Mouse (Mus musculus): ENCODE measurements at regions not wholly inside any gene's neighbourhood (a gene's known extent, or its start where the extent isn't known, plus 50 kb on each side); places are given as distances from the start of the nearest gene placed in this dataset.

- Histone ChIP-seq H3K4me3 (ENCODE audit: low read depth, low read length) (no peak overlapping the region), H3K27ac (ENCODE audit: low read length) (no peak overlapping the region), H3K27me3 (ENCODE audit: control insufficient read depth, insufficient read depth, low read length) (no peaks in the 10 kb centered on the region), H3K9ac (replicated peaks; ENCODE audit: low read depth, low read length) (no peak overlapping the region), H3K36me3 (ENCODE audit: control insufficient read depth, insufficient read depth, low read length) (no peaks in the 10 kb centered on the region), H3K4me1 (ENCODE audit: control insufficient read depth, insufficient read depth, low read length) (no peaks in the 10 kb centered on the region), H3K4me2 (replicated peaks; ENCODE audit: low read depth, low read length) (no peak overlapping the region), H3K9me3 (ENCODE audit: control insufficient read depth, low read depth, low read length) (no peaks in the 10 kb centered on the region)
- ATAC-seq (ENCODE audit: insufficient number of reproducible peaks, insufficient read depth, low FRiP score, low read depth): no peak
- WGBS: 52% methylated on average over 3 of the region's 3 CpGs
Measured at GRCm38 (mm10) chr19:14968283-14968682, 370.4 kb upstream of the Tle4 start.

GRCm38 (mm10) chr19:14957727-14958126 lies 359.9 kb upstream of the Tle4 start:
- no peak overlapping the region for H3K9ac ChIP-seq (replicated peaks; ENCODE audit: low read depth, low read length)
- WGBS: 95% methylated on average over 19 of the region's 19 CpGs
- no peak overlapping the region for H3K4me3 ChIP-seq (ENCODE audit: low read depth, low read length)
- H3K4me2 ChIP-seq (replicated peaks; ENCODE audit: low read depth, low read length): no peak overlapping the region
- H3K27me3 ChIP-seq (ENCODE audit: control insufficient read depth, insufficient read depth, low read length): 0 out of 2 replicates have a peak, but pooled peaks cover 4% of the 10 kb centered on the region
- H3K36me3 ChIP-seq (ENCODE audit: control insufficient read depth, insufficient read depth, low read length): no peaks in the 10 kb centered on the region
- no peak overlapping the region for H3K27ac ChIP-seq (ENCODE audit: low read length)
- no peaks in the 10 kb centered on the region for H3K4me1 ChIP-seq (ENCODE audit: control insufficient read depth, insufficient read depth, low read length)
- ATAC-seq (ENCODE audit: insufficient number of reproducible peaks, insufficient read depth, low FRiP score, low read depth): no peak
- H3K9me3 ChIP-seq (ENCODE audit: control insufficient read depth, low read depth, low read length): no peaks in the 10 kb centered on the region

- Histone ChIP-seq H3K27ac (ENCODE audit: low read length) (no peak overlapping the region), H3K4me1 (ENCODE audit: control insufficient read depth, insufficient read depth, low read length) (no peaks in the 10 kb centered on the region), H3K9ac (replicated peaks; ENCODE audit: low read depth, low read length) (no peak overlapping the region), H3K36me3 (ENCODE audit: control insufficient read depth, insufficient read depth, low read length) (no peaks in the 10 kb centered on the region), H3K27me3 (ENCODE audit: control insufficient read depth, insufficient read depth, low read length) (0 out of 2 replicates have a peak, but pooled peaks cover 4% of the 10 kb centered on the region), H3K9me3 (ENCODE audit: control insufficient read depth, low read depth, low read length) (no peaks in the 10 kb centered on the region), H3K4me3 (ENCODE audit: low read depth, low read length) (no peak overlapping the region), H3K4me2 (replicated peaks; ENCODE audit: low read depth, low read length) (no peak overlapping the region)
- no peak for ATAC-seq (ENCODE audit: insufficient number of reproducible peaks, insufficient read depth, low FRiP score, low read depth)
- 67% methylated on average over 10 of the region's 10 CpGs for WGBS
Measured at GRCm38 (mm10) chr19:14957154-14957553, 359.3 kb upstream of the Tle4 start.

GRCm38 (mm10) chr19:14956392-14956791 lies 358.5 kb upstream of the Tle4 start:
- H3K4me3 ChIP-seq (ENCODE audit: low read depth, low read length): no peak overlapping the region
- no peaks in the 10 kb centered on the region for H3K9me3 ChIP-seq (ENCODE audit: control insufficient read depth, low read depth, low read length)
- no peaks in the 10 kb centered on the region for H3K4me1 ChIP-seq (ENCODE audit: control insufficient read depth, insufficient read depth, low read length)
- no peak overlapping the region for H3K9ac ChIP-seq (replicated peaks; ENCODE audit: low read depth, low read length)
- H3K4me2 ChIP-seq (replicated peaks; ENCODE audit: low read depth, low read length): no peak overlapping the region
- no peak for ATAC-seq (ENCODE audit: insufficient number of reproducible peaks, insufficient read depth, low FRiP score, low read depth)
- H3K27ac ChIP-seq (ENCODE audit: low read length): no peak overlapping the region
- H3K27me3 ChIP-seq (ENCODE audit: control insufficient read depth, insufficient read depth, low read length): 0 out of 2 replicates have a peak, but pooled peaks cover 4% of the 10 kb centered on the region
- no peaks in the 10 kb centered on the region for H3K36me3 ChIP-seq (ENCODE audit: control insufficient read depth, insufficient read depth, low read length)
- WGBS: 37% methylated on average over 3 of the region's 3 CpGs

GRCm38 (mm10) chr19:14955969-14956368 lies 358.1 kb upstream of the Tle4 start:
- H3K27ac ChIP-seq (ENCODE audit: low read length): no peak overlapping the region
- ATAC-seq (ENCODE audit: insufficient number of reproducible peaks, insufficient read depth, low FRiP score, low read depth): no peak
- H3K4me2 ChIP-seq (replicated peaks; ENCODE audit: low read depth, low read length): no peak overlapping the region
- WGBS: 65% methylated on average over 3 of the region's 3 CpGs
- H3K9me3 ChIP-seq (ENCODE audit: control insufficient read depth, low read depth, low read length): no peaks in the 10 kb centered on the region
- no peak overlapping the region for H3K4me3 ChIP-seq (ENCODE audit: low read depth, low read length)
- no peaks in the 10 kb centered on the region for H3K4me1 ChIP-seq (ENCODE audit: control insufficient read depth, insufficient read depth, low read length)
- H3K9ac ChIP-seq (replicated peaks; ENCODE audit: low read depth, low read length): no peak overlapping the region
- 0 out of 2 replicates have a peak, but pooled peaks cover 4% of the 10 kb centered on the region for H3K27me3 ChIP-seq (ENCODE audit: control insufficient read depth, insufficient read depth, low read length)
- no peaks in the 10 kb centered on the region for H3K36me3 ChIP-seq (ENCODE audit: control insufficient read depth, insufficient read depth, low read length)

- no peak overlapping the region for H3K4me3 ChIP-seq (ENCODE audit: low read depth, low read length)
- no peaks in the 10 kb centered on the region for H3K36me3 ChIP-seq (ENCODE audit: control insufficient read depth, insufficient read depth, low read length)
- no peak for ATAC-seq (ENCODE audit: insufficient number of reproducible peaks, insufficient read depth, low FRiP score, low read depth)
- no peak overlapping the region for H3K4me2 ChIP-seq (replicated peaks; ENCODE audit: low read depth, low read length)
- no peak overlapping the region for H3K9ac ChIP-seq (replicated peaks; ENCODE audit: low read depth, low read length)
- H3K27ac ChIP-seq (ENCODE audit: low read length): no peak overlapping the region
- 74% methylated on average over 9 of the region's 9 CpGs for WGBS
- H3K27me3 ChIP-seq (ENCODE audit: control insufficient read depth, insufficient read depth, low read length): no peaks in the 10 kb centered on the region
- H3K4me1 ChIP-seq (ENCODE audit: control insufficient read depth, insufficient read depth, low read length): no peaks in the 10 kb centered on the region
- no peaks in the 10 kb centered on the region for H3K9me3 ChIP-seq (ENCODE audit: control insufficient read depth, low read depth, low read length)
Measured at GRCm38 (mm10) chr19:14940207-14940952, 342.5 kb upstream of the Tle4 start.

- H3K9me3 ChIP-seq (ENCODE audit: control insufficient read depth, low read depth, low read length): no peaks in the 10 kb centered on the region
- H3K9ac ChIP-seq (replicated peaks; ENCODE audit: low read depth, low read length): no peak overlapping the region
- no peaks in the 10 kb centered on the region for H3K27me3 ChIP-seq (ENCODE audit: control insufficient read depth, insufficient read depth, low read length)
- no peaks in the 10 kb centered on the region for H3K36me3 ChIP-seq (ENCODE audit: control insufficient read depth, insufficient read depth, low read length)
- H3K4me1 ChIP-seq (ENCODE audit: control insufficient read depth, insufficient read depth, low read length): no peaks in the 10 kb centered on the region
- no peak for ATAC-seq (ENCODE audit: insufficient number of reproducible peaks, insufficient read depth, low FRiP score, low read depth)
- WGBS: 67% methylated on average over 1 of the region's 1 CpGs
- H3K4me3 ChIP-seq (ENCODE audit: low read depth, low read length): no peak overlapping the region
- no peak overlapping the region for H3K27ac ChIP-seq (ENCODE audit: low read length)
- H3K4me2 ChIP-seq (replicated peaks; ENCODE audit: low read depth, low read length): no peak overlapping the region
Measured at GRCm38 (mm10) chr19:14922238-14922637, 324.4 kb upstream of the Tle4 start.

- no peak overlapping the region for H3K4me3 ChIP-seq (ENCODE audit: low read depth, low read length)
- no peak overlapping the region for H3K4me2 ChIP-seq (replicated peaks; ENCODE audit: low read depth, low read length)
- no peak overlapping the region for H3K27ac ChIP-seq (ENCODE audit: low read length)
- H3K27me3 ChIP-seq (ENCODE audit: control insufficient read depth, insufficient read depth, low read length): no peaks in the 10 kb centered on the region
- no peaks in the 10 kb centered on the region for H3K9me3 ChIP-seq (ENCODE audit: control insufficient read depth, low read depth, low read length)
- H3K9ac ChIP-seq (replicated peaks; ENCODE audit: low read depth, low read length): no peak overlapping the region
- no peak for ATAC-seq (ENCODE audit: insufficient number of reproducible peaks, insufficient read depth, low FRiP score, low read depth)
- WGBS: 86% methylated on average over 11 of the region's 11 CpGs
- H3K36me3 ChIP-seq (ENCODE audit: control insufficient read depth, insufficient read depth, low read length): no peaks in the 10 kb centered on the region
- no peaks in the 10 kb centered on the region for H3K4me1 ChIP-seq (ENCODE audit: control insufficient read depth, insufficient read depth, low read length)
Measured at GRCm38 (mm10) chr19:14911056-14911850, 313.4 kb upstream of the Tle4 start.
